Mouse (Mus musculus): ENCODE measurements around the gene Camkk2. TPM values are rescaled to one million over a fixed set of nuclear protein-coding genes. Genes with fewer than 3 reads are reported as not detected.
A peak's percentile ranks its signal among the peaks of the same experiment; 100 is the strongest.

Gene Camkk2
- polyA plus RNA-seq, 1 experiment from 2014 or later, result 23.8 TPM

DNA sequence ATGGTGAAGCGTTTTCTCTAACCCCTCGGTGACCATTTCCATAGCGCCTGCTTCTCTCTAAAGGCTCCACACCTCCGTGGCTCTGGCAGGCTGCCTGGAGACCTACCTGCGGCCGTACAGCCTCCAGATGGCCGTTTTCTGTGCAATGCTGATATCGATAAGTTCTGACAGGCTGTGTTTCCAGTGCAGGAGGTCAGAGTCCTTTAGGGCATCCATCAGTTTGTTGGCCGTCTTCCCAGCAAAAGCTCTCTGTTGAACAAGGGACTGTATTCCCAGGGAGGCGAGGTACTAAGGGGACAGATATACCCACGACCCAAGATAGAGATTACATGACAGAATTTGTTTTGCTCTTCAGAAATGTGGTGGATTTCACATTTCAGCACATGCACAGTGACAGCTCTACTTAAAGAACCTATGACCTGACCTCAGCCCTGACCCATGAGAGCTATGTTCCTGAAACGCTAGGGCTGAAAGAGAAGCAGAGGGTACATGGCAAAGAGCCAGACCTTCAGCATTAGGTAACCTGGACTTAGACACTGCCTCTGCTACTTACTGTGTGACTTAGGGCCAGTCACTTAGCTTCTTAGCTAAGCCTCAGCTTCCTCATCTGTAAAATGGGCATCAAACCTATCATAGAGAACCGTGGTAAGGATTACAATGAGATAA lies 21.3 kb upstream of the Camkk2 start:
- 73% methylated on average over 13 of the region's 13 CpGs for WGBS

DNA sequence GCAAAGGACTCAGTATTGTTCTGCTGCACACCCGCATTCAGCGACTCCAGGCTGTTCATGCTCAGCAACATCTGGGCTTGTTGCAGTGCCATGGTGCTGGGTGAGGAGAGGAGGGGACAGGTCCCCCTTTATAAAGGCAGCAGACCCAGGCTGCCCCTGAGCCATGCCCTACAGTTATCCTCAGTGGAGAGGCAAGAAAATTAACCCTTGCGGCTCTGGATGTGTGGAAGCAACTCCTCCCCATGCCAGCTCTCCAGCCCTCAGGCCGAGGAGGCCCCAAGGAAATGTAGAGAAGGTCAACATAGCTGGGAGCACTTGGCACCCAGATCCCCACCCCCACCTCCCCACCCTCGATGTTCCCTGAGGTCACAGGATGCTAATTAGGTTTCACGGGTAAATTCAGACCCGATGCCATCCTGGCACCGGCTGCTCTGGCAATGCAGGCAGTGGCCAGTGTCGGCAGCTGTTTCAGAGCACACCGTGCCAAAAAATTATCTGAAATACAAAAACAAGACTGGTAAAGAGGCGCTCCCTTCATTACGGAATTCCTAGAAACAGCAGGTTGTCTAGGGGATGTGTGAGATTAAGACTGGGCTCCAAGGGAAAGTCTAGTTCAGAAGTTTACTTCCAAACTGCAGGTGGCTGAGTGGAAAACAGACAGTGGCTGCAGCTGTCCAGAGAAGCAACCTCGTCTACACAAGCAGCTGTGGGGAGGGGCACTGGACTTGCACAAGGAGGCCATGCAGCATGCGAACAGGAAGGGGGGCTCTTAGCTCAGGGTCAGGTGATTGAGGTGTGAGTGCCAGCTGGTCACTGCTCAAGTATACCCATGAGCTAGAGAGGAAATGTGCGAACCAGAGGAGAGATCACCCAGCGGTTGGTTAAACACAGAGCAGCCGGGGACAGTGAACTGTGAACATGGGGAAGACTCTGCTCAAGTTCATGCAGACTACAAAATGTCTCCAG lies 20.5 kb upstream of the Camkk2 start:
- Histone ChIP-seq H3K36me3 (peaks cover 56% of the 10 kb centered on the region), H3K27me3 (replicated peaks) (no peaks in the 10 kb centered on the region), H3K27ac (peak overlapping the region; percentile 15), H3K4me2 (replicated peaks) (no peak overlapping the region), H3K9ac (no peak overlapping the region), H3K4me3 (replicated peaks) (no peak overlapping the region), H3K9me3 (no peaks in the 10 kb centered on the region), H3K4me1 (replicated peaks) (peaks cover 14% of the 10 kb centered on the region)
- WGBS, result 82% methylated on average over 17 of the region's 17 CpGs
- ATAC-seq, result no peak

More for the DNA sequence above, 21.3 kb upstream of the Camkk2 start:
- no peak overlapping the region for H3K4me3 ChIP-seq (replicated peaks)
- 0 out of 2 replicates have a peak overlapping the region, but pooled peaks have one; percentile 15 for H3K27ac ChIP-seq
- no peaks in the 10 kb centered on the region for H3K9me3 ChIP-seq
- no peak overlapping the region for H3K4me2 ChIP-seq (replicated peaks)
- peak; percentile 2; the same call in 1 of the 2 replicates for ATAC-seq
- H3K27me3 ChIP-seq (replicated peaks), result no peaks in the 10 kb centered on the region
- peaks cover 54% of the 10 kb centered on the region for H3K36me3 ChIP-seq
- H3K4me1 ChIP-seq (replicated peaks), result peaks cover 14% of the 10 kb centered on the region
- no peak overlapping the region for H3K9ac ChIP-seq

DNA sequence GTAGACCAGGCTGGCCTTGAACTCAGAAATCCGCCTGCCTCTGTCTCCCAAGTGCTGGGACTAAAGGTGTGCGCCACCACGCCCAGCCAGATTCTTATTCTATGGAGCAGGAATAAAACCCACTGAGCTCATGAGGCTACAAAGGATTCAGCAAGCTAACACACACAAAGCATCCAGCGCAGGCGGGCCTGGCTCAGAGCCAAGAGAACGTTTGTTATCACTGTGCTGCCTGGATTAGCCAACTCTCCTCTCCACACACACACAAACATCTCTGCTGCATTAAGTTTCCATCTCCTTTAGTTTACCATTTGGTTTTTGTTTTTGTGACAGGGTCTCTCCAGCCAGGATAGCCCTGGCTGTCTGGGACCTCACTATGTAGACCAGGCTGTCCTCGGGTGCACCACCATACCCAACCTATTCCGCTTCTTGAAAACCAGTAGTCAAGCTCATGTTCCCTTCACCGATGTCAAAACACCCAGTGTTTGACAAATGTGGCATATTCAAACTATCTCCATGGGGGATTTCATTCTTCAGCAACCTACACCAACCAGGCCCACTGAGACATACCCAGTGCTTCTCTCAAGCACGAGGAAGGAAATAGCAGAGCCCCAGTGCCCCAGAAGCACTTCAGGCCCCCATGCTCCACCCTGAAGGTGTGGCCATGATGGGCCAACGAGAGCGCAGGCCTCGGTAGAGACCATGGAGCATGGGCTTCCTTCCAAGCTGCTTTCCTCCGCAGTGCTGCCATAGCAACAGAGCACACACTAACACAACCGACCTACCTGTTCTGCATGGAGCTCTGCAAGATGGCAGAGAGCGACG lies 19.6 kb upstream of the Camkk2 start:
- Histone ChIP-seq H3K9ac (no peak overlapping the region), H3K27me3 (replicated peaks) (no peaks in the 10 kb centered on the region), H3K27ac (peak overlapping the region; percentile 24), H3K4me2 (replicated peaks) (no peak overlapping the region), H3K4me1 (replicated peaks) (peaks cover 14% of the 10 kb centered on the region), H3K36me3 (peaks cover 53% of the 10 kb centered on the region), H3K4me3 (replicated peaks) (no peak overlapping the region), H3K9me3 (no peaks in the 10 kb centered on the region)
- WGBS, result 48% methylated on average over 17 of the region's 17 CpGs
- ATAC-seq, result peak; percentile 75

DNA sequence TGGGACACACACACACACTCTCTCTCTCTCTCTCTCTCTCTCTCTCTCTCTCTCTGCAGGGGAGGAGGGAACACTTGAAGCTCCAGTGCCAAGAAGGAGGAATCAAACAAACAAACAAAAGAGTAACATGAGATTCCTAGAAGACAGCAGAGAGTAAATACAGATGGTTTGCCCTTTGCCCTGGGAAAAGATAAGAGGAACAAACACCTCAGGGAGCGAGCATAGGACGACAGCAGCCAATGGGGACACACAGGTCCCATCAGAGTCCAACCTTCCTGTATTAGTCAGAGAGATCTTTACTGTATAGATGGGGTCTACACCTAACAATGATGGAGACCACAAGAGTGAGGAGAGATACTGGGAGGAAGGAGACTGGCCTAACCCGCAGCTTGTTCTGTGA lies 18.7 kb upstream of the Camkk2 start:
- H3K27ac ChIP-seq, result peak overlapping the region; percentile 24; the same call in 1 of the 2 replicates
- no peaks in the 10 kb centered on the region for H3K27me3 ChIP-seq (replicated peaks)
- no peak overlapping the region for H3K4me3 ChIP-seq (replicated peaks)
- WGBS, result 62% methylated on average over 3 of the region's 3 CpGs
- peaks cover 54% of the 10 kb centered on the region for H3K36me3 ChIP-seq
- ATAC-seq, result peak; percentile 59
- no peak overlapping the region for H3K4me2 ChIP-seq (replicated peaks)
- peaks cover 14% of the 10 kb centered on the region for H3K4me1 ChIP-seq (replicated peaks)
- no peaks in the 10 kb centered on the region for H3K9me3 ChIP-seq
- H3K9ac ChIP-seq, result no peak overlapping the region

DNA sequence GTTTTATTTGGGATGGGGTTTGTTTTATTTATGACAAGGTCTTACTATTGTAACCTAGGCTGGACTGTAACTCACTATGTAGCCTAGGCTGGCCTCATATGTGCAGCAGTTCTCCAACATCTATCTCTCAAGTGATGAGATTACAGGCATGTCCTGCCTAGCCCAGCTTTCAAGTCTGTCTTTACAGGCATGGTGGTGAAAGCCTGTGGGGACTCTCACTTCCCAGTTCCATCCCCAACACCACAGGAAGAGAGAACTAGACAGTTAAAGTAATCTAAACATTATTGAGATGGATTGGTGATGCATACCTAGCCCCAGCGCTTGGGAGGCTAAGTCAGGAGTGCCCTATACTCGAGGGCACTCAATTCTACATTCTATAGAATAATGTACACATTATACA lies 9.5 kb upstream of the Camkk2 start:
- no peaks in the 10 kb centered on the region for H3K4me1 ChIP-seq (replicated peaks)
- no peaks in the 10 kb centered on the region for H3K27me3 ChIP-seq (replicated peaks)
- no peaks in the 10 kb centered on the region for H3K9me3 ChIP-seq
- no peak overlapping the region for H3K27ac ChIP-seq
- no peak overlapping the region for H3K4me3 ChIP-seq (replicated peaks)
- H3K9ac ChIP-seq, result no peak overlapping the region
- no peak overlapping the region for H3K4me2 ChIP-seq (replicated peaks)
- ATAC-seq, result no peak
- peaks cover 35% of the 10 kb centered on the region for H3K36me3 ChIP-seq
- WGBS, result 67% methylated on average over 2 of the region's 2 CpGs

DNA sequence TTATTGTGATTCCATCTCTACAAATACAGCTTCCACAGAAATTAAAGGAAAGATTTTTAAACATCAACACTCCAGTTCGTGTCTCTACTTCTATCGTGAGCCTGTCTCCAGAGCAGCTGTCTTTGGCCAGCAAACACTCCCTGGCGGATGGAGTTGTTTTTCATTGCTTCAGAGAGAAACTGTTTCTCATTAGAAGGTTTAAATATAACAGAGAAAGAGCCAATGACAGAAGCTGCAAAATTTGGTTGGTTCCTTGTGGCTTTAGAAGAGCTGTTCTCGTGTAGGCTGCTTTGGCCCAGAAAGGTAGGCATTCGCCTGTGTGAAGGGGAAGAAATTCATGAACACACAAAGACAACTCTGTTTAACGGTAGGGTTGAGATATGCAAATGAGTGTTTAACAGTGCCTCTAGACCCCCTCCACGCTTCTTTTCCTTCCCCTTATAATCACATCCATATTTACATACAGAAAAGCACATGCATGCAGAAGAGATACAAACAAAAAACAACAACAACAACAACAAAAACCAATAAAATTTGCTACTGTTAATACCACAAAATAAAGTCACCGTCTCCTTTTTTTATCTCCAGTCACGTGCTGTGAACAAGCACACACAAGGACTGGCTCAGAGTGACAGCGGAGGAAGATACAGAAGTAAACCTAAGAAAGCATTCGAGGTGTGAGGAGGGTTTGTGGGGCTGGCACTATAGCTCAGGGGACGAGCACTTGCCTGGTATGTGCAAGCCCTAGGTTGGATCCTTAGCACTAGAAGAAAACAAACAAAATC lies 7.0 kb upstream of the Camkk2 start:
- H3K4me2 ChIP-seq (replicated peaks), result no peak overlapping the region
- no peaks in the 10 kb centered on the region for H3K4me1 ChIP-seq (replicated peaks)
- H3K9ac ChIP-seq, result no peak overlapping the region
- ATAC-seq, result no peak
- H3K36me3 ChIP-seq, result peaks cover 24% of the 10 kb centered on the region
- H3K4me3 ChIP-seq (replicated peaks), result no peak overlapping the region
- no peaks in the 10 kb centered on the region for H3K9me3 ChIP-seq
- no peak overlapping the region for H3K27ac ChIP-seq
- WGBS, result 66% methylated on average over 12 of the region's 12 CpGs
- H3K27me3 ChIP-seq (replicated peaks), result no peaks in the 10 kb centered on the region

DNA sequence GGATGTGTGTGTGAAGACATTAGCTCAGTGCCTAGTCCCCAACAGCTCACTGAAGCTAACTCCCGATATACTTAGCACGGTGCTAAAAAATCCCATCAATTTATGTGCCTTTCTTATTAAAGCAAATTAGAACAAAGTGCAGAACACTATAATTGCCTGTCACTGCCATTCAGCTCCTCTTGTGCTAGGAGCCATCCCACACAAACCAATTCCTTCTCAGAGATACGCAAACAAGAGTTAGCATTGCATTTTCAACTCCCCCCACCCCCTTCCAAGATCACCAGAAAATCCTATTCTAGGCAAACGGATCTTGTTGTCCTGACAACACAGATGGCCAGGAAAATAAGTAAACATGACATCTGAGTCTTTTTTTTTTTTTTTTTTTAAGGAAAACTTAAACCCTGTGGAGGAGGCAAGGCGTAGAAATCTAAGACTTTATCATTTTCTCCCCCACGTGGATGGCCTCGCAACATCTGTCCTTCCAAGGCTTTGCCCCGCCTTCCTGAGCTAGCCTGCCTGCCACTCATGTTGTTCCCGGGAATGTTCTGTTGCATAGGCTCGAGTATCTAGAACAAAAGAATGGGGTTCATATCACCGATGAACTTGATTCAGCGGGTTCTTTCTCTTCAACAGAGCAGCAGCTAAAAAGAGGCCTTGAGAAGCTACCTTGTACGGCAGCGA lies 4.7 kb upstream of the Camkk2 start:
- Histone ChIP-seq H3K27me3 (replicated peaks) (no peaks in the 10 kb centered on the region), H3K36me3 (peaks cover 18% of the 10 kb centered on the region), H3K27ac (no peak overlapping the region), H3K4me1 (replicated peaks) (no peaks in the 10 kb centered on the region), H3K4me2 (replicated peaks) (no peak overlapping the region), H3K9me3 (no peaks in the 10 kb centered on the region), H3K4me3 (replicated peaks) (no peak overlapping the region), H3K9ac (no peak overlapping the region)
- no peak for ATAC-seq
- WGBS, result 49% methylated on average over 14 of the region's 14 CpGs

DNA sequence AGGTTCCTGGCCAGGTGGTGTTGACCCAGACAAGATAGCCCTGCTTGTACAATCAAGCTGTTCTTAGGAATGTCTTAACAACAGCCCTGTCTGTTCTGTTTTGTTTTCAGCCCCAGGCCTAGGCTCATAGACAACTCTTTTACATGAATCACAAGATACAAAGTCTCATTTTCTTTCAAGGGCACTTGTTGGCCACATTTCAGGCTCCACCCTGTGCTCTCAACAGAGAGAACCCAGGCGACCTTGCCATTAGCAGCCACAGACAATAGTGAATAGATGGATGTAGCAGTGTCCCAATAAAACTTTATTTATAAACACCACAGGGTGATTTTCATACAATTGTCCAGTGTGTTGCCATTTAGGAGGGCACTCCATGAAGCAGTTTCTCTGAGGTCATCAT lies 2.9 kb upstream of the Camkk2 start:
- H3K9me3 ChIP-seq, result no peaks in the 10 kb centered on the region
- peaks cover 6% of the 10 kb centered on the region; the same call in 1 of the 2 replicates for H3K36me3 ChIP-seq
- H3K9ac ChIP-seq, result no peak overlapping the region
- H3K4me2 ChIP-seq (replicated peaks), result no peak overlapping the region
- peaks cover 7% of the 10 kb centered on the region for H3K4me1 ChIP-seq (replicated peaks)
- H3K27ac ChIP-seq, result no peak overlapping the region
- no peak overlapping the region for H3K4me3 ChIP-seq (replicated peaks)
- WGBS, result 45% methylated on average over 1 of the region's 1 CpGs
- H3K27me3 ChIP-seq (replicated peaks), result no peaks in the 10 kb centered on the region
- ATAC-seq, result no peak

DNA sequence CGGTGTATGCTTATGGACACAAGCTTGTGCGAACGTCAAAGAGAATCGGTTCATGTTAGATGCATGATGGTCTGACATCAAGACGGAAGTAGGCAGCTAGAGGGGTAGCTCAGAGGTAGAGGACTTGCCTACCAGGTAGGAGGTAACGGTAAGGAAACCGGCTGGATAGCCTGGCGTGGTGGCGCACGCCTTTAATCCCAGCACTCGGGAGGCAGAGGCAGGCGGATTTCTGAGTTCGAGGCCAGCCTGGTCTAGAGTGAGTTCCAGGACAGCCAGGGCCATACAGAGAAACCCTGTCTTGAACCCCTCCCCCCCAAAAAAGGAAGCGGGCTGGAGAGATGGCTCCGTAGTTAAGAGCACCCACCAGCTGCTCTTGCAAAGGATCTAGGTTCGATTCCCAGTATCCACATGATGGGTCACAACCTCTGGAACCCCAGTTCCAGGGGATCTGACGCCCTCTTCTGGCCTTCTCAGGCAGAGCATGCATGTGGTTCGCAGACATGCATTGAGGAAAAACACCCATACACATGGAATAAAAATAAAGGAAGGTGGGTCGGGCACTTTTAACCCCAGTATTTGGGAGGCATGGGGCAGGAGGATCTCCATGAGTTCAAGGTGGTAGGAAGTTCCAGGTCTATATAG lies 1.7 kb upstream of the Camkk2 start:
- WGBS, result 90% methylated on average over 19 of the region's 19 CpGs
- H3K27ac ChIP-seq, result no peak overlapping the region
- no peaks in the 10 kb centered on the region for H3K9me3 ChIP-seq
- no peak overlapping the region for H3K4me3 ChIP-seq (replicated peaks)
- H3K27me3 ChIP-seq (replicated peaks), result no peaks in the 10 kb centered on the region
- ATAC-seq, result no peak
- H3K4me1 ChIP-seq (replicated peaks), result peaks cover 7% of the 10 kb centered on the region
- H3K4me2 ChIP-seq (replicated peaks), result no peak overlapping the region
- no peaks in the 10 kb centered on the region; the same call in 1 of the 2 replicates for H3K36me3 ChIP-seq
- no peak overlapping the region for H3K9ac ChIP-seq

DNA sequence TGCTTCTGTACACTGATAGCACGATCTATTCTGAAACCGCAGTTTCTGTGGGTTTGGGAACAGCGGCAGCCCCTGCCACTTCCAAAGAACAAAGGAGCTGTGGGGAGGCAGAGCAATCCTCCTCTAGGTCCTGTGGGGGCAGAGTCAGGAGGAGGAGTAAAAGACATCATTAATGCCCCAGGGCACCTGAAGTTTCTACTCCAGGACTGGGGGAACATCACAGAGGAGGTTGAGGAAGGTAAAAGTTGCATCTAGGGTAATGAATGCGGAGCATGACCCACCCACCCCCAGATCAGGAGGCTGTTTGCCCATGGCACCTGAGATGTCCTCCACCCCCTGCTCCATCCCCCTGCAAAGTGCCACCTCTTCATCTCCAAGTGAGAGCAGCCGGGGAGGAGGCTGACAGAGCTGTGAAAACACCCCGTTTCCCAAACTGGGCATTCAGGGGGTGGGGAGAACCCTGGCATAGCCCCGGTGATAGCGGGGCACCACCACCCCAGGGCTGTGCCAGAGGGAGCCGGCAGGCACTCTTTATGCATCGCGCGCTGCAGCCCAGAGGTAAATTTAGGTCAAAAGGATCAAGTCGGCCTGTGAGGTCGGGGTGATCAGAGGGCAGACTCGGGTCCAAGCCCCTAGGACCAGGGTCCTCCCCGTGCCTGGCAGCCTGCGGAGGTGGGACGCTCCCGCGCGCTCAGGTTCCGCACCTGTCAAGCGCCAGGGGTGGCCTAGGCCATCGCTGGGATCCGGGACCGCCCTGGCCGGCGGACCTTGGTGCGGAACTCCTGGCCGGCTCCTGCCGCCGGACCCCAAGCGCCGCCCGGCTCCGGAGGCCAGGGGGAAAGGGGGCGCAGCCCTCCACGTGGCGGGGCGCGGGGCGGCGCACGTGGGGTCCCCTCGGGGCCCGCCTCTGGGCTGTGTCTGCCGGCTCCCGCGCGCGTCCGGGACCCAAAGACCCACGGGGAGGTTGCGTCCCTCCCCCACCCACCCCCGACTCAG lies 680 bp downstream of the Camkk2 start:
- no peaks in the 10 kb centered on the region for H3K9me3 ChIP-seq
- peak overlapping the region; percentile 82 for H3K4me3 ChIP-seq (replicated peaks)
- H3K27me3 ChIP-seq (replicated peaks), result no peaks in the 10 kb centered on the region
- peaks cover 10% of the 10 kb centered on the region for H3K4me1 ChIP-seq (replicated peaks)
- peak overlapping the region; percentile 81 for H3K9ac ChIP-seq
- H3K36me3 ChIP-seq, result no peaks in the 10 kb centered on the region
- 3% methylated on average over 54 of the region's 55 CpGs for WGBS
- ATAC-seq, result peak; percentile 74
- H3K4me2 ChIP-seq (replicated peaks), result peak overlapping the region; percentile 92
- H3K27ac ChIP-seq, result peak overlapping the region; percentile 54; the same call in 1 of the 2 replicates
